Mouse (Mus musculus): ENCODE measurements at regions not wholly inside any gene's neighbourhood (a gene's known extent, or its start where the extent isn't known, plus 50 kb on each side); places are given as distances from the start of the nearest gene placed in this dataset.

GRCm38 (mm10) chr9:115387471-115388360 lies 77.5 kb upstream of the Stt3b start:
- H3K4me3 ChIP-seq (replicated peaks) = no peak overlapping the region
- no peaks in the 10 kb centered on the region for H3K36me3 ChIP-seq (ENCODE audit: control insufficient read depth)
- H3K4me1 ChIP-seq (ENCODE audit: control insufficient read depth) = no peaks in the 10 kb centered on the region
- H3K27me3 ChIP-seq (ENCODE audit: control insufficient read depth) = peaks cover 4% of the 10 kb centered on the region
- TF ChIP-seq GATA1 (IDR thresholded peaks at IDR 0.05; ENCODE audit: low read length) (no peak), TAL1 (IDR thresholded peaks at IDR 0.05; ENCODE audit: low read length) (no peak)
- H3K9me3 ChIP-seq (ENCODE audit: control insufficient read depth, low read length) = no peaks in the 10 kb centered on the region

- H3K4me3 ChIP-seq (replicated peaks) = no peak overlapping the region
- peaks cover 4% of the 10 kb centered on the region for H3K27me3 ChIP-seq (ENCODE audit: control insufficient read depth)
- TF ChIP-seq TAL1 (IDR thresholded peaks at IDR 0.05; ENCODE audit: low read length) (no peak), GATA1 (IDR thresholded peaks at IDR 0.05; ENCODE audit: low read length) (no peak)
- H3K9me3 ChIP-seq (ENCODE audit: control insufficient read depth, low read length) = no peaks in the 10 kb centered on the region
- no peaks in the 10 kb centered on the region for H3K36me3 ChIP-seq (ENCODE audit: control insufficient read depth)
- H3K4me1 ChIP-seq (ENCODE audit: control insufficient read depth) = no peaks in the 10 kb centered on the region
Observed at GRCm38 (mm10) chr9:115388361-115388759, 78.1 kb upstream of the Stt3b start.

- TF ChIP-seq GATA1 (IDR thresholded peaks at IDR 0.05; ENCODE audit: low read length) = no peak
- no peak for TF ChIP-seq TAL1 (IDR thresholded peaks at IDR 0.05; ENCODE audit: low read length)
- Histone ChIP-seq H3K4me1 (ENCODE audit: control insufficient read depth) (no peaks in the 10 kb centered on the region), H3K9me3 (ENCODE audit: control insufficient read depth, low read length) (no peaks in the 10 kb centered on the region), H3K27me3 (ENCODE audit: control insufficient read depth) (peaks cover 4% of the 10 kb centered on the region), H3K4me3 (replicated peaks) (no peak overlapping the region), H3K36me3 (ENCODE audit: control insufficient read depth) (no peaks in the 10 kb centered on the region)
Observed at GRCm38 (mm10) chr9:115389082-115389481, 78.9 kb upstream of the Stt3b start.

- Histone ChIP-seq H3K4me1 (ENCODE audit: control insufficient read depth) (no peaks in the 10 kb centered on the region), H3K9me3 (ENCODE audit: control insufficient read depth, low read length) (no peaks in the 10 kb centered on the region), H3K4me3 (replicated peaks) (no peak overlapping the region), H3K27me3 (ENCODE audit: control insufficient read depth) (peaks cover 4% of the 10 kb centered on the region), H3K36me3 (ENCODE audit: control insufficient read depth) (no peaks in the 10 kb centered on the region)
- no peak for TF ChIP-seq GATA1 (IDR thresholded peaks at IDR 0.05; ENCODE audit: low read length)
- TF ChIP-seq TAL1 (IDR thresholded peaks at IDR 0.05; ENCODE audit: low read length) = no peak
Observed at GRCm38 (mm10) chr9:115390880-115391281, 80.7 kb upstream of the Stt3b start.

- Histone ChIP-seq H3K9me3 (ENCODE audit: control insufficient read depth, low read length) (peaks cover 4% of the 10 kb centered on the region; the same call in 1 of the 2 replicates), H3K4me1 (ENCODE audit: control insufficient read depth) (no peaks in the 10 kb centered on the region)
- TF ChIP-seq GATA1 (IDR thresholded peaks at IDR 0.05; ENCODE audit: low read length) (no peak), TAL1 (IDR thresholded peaks at IDR 0.05; ENCODE audit: low read length) (no peak)
Observed at GRCm38 (mm10) chr9:115395511-115395910, 85.3 kb upstream of the Stt3b start.

GRCm38 (mm10) chr9:115400461-115400860 lies 90.2 kb upstream of the Stt3b start:
- Histone ChIP-seq H3K4me3 (replicated peaks) (no peak overlapping the region), H3K4me1 (ENCODE audit: control insufficient read depth) (no peaks in the 10 kb centered on the region), H3K9me3 (ENCODE audit: control insufficient read depth, low read length) (peaks cover 4% of the 10 kb centered on the region; the same call in 1 of the 2 replicates), H3K36me3 (ENCODE audit: control insufficient read depth) (no peaks in the 10 kb centered on the region), H3K27me3 (ENCODE audit: control insufficient read depth) (no peaks in the 10 kb centered on the region)
- TF ChIP-seq TAL1 (IDR thresholded peaks at IDR 0.05; ENCODE audit: low read length) (no peak), GATA1 (IDR thresholded peaks at IDR 0.05; ENCODE audit: low read length) (no peak)

More at GRCm38 (mm10) chr9:115395511-115395910, 85.3 kb upstream of the Stt3b start:
- H3K27me3 ChIP-seq (ENCODE audit: control insufficient read depth) = peaks cover 4% of the 10 kb centered on the region
- H3K4me3 ChIP-seq (replicated peaks) = no peak overlapping the region
- no peaks in the 10 kb centered on the region for H3K36me3 ChIP-seq (ENCODE audit: control insufficient read depth)

GRCm38 (mm10) chr9:115401405-115402151 lies 91.4 kb upstream of the Stt3b start:
- Histone ChIP-seq H3K36me3 (ENCODE audit: control insufficient read depth) (no peaks in the 10 kb centered on the region), H3K27me3 (ENCODE audit: control insufficient read depth) (no peaks in the 10 kb centered on the region), H3K9me3 (ENCODE audit: control insufficient read depth, low read length) (0 out of 2 replicates have a peak, but pooled peaks cover 4% of the 10 kb centered on the region), H3K4me1 (ENCODE audit: control insufficient read depth) (no peaks in the 10 kb centered on the region), H3K4me3 (replicated peaks) (no peak overlapping the region)
- TF ChIP-seq GATA1 (IDR thresholded peaks at IDR 0.05; ENCODE audit: low read length) (no peak), TAL1 (IDR thresholded peaks at IDR 0.05; ENCODE audit: low read length) (no peak)

GRCm38 (mm10) chr9:115402661-115403060 lies 92.4 kb upstream of the Stt3b start:
- TF ChIP-seq GATA1 (IDR thresholded peaks at IDR 0.05; ENCODE audit: low read length) = no peak
- TF ChIP-seq TAL1 (IDR thresholded peaks at IDR 0.05; ENCODE audit: low read length) = no peak
- H3K4me1 ChIP-seq (ENCODE audit: control insufficient read depth) = no peaks in the 10 kb centered on the region
- no peaks in the 10 kb centered on the region for H3K27me3 ChIP-seq (ENCODE audit: control insufficient read depth)
- H3K9me3 ChIP-seq (ENCODE audit: control insufficient read depth, low read length) = 0 out of 2 replicates have a peak, but pooled peaks cover 4% of the 10 kb centered on the region
- H3K36me3 ChIP-seq (ENCODE audit: control insufficient read depth) = no peaks in the 10 kb centered on the region
- no peak overlapping the region for H3K4me3 ChIP-seq (replicated peaks)

- no peak for TF ChIP-seq TAL1 (IDR thresholded peaks at IDR 0.05; ENCODE audit: low read length)
- no peak for TF ChIP-seq GATA1 (IDR thresholded peaks at IDR 0.05; ENCODE audit: low read length)
- no peaks in the 10 kb centered on the region for H3K9me3 ChIP-seq (ENCODE audit: control insufficient read depth, low read length)
- H3K4me1 ChIP-seq (ENCODE audit: control insufficient read depth) = no peaks in the 10 kb centered on the region
- no peaks in the 10 kb centered on the region for H3K27me3 ChIP-seq (ENCODE audit: control insufficient read depth)
- no peaks in the 10 kb centered on the region for H3K36me3 ChIP-seq (ENCODE audit: control insufficient read depth)
- no peak overlapping the region for H3K4me3 ChIP-seq (replicated peaks)
Observed at GRCm38 (mm10) chr9:115403354-115403968, 93.2 kb upstream of the Stt3b start.
